Mouse (Mus musculus) T-helper 1 cell (primary cell): ENCODE measurements around the gene Rtbdn.

Experiments used
- in situ Hi-C: fragments of 300-600 bp; cut with MboI, MseI; formaldehyde crosslinking; loops from one replicate; pipeline ENCODE4 v1.15.1; 2025; ENCODE audit warnings: high pct_unique_total_duplicates

Rtbdn gene

DNA sequence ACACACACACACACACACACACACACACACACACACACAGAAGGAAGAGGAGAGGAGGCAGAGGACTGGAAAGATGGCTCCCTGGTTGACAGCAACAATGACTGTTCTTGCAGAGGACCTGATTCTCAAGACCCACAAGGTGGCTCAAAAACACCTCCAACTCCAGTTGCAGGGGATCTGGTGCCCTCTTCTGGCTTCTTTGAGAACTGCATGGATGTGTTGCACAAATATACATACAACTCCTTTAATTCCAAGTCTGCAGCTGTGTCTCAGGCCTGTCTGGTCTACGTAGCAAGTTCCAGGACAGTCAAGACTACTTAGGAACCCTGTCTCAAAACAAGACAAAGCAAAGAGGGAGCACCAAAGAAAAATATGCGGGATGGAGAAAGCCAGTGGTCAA lies 10.0 kb downstream of the Rtbdn start:
- in situ Hi-C loops, result loop anchor here (10.0 kb wide), 1 partner anchor 48 kb away; no protein-coding TSS in a partner anchor

DNA sequence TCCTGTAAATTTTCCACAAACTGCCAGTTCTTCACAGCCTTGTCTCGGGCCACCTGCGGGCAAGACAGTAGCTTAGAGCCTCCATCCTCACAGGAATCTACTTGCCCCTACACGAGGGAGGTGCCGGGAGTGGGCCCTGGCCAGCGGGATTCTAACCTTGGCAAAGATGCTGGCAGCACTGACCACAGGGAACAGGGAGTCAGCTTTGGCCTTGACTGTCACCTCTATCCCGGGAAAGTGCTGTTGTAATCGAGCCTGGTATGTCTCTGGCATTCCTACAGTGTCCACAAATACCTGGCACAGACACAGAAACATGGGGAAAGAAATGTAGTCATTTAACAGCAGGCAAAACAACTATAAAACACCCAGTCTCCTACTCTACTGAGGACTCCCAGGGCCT lies 13.0 kb downstream of the Rtbdn start:
- in situ Hi-C loops, result loop anchor here (10.0 kb wide), 1 partner anchor 45 kb away; no protein-coding TSS in a partner anchor

DNA sequence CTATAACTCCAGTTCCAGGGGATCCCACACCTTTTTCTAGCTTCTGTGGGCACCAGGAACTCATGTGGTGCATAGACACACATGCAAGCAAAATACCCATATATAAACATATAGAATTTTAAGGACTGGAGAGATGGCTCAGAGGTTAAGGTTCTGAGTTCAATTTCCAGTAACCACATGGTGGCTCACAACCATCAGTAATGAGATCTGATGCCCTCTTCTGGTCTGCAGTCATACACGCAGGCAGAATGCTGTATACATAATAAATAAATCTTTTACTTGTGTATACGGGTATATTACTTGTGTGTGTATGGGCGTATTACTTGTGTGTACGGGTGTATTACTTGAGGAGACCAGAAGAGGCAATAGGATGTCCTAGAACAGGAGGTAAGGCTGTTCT lies 17.2 kb downstream of the Rtbdn start:
- in situ Hi-C loops, result no loop called here

DNA sequence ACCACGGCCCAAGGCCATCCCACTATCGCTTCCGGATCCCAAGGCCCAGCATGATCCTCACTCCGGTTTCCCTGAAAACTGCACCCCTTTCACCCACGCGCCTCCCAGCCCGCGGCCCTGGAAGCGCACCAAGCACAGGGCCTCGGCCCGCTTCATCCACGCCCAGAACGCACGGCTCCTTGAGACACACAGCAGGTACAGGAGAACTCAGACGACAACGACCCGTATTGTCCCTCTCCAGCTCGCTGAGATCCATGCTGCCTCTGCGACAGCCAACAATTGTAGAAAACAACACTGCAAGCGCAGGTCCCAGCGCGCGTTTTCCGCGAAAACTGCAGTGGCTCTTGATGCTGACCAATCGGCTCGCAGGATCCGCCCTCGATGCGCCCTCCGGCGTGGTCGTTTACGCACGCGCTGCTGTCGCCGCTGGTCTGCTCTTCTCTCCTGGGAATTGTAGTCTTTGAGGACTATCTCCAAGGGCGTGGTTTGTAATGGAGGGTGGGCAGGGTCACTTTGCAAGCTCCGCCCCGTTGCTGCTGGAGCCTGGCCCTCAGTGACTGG lies 19.0 kb downstream of the Rtbdn start:
- in situ Hi-C loops, result no loop called here

DNA sequence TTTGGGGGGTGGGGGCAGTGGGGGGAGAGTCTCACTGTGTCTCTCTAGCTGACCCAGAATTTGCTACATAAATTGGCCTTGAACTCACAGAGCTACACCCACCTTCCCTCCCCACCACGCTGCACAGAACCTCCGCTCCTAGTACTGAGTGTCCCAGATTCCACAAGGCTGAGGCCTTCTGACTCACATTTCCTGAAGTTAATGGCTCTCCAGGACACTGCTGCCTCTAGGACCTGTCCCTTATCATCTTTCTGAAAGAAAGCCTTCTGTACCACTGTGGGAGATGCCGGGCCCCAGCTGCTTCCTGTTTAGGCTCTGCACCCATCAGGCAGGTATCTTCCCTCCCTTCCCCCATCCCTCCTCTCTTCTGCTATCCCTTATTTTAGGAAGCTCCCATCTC lies 19.8 kb downstream of the Rtbdn start:
- in situ Hi-C loops, result no loop called here

DNA sequence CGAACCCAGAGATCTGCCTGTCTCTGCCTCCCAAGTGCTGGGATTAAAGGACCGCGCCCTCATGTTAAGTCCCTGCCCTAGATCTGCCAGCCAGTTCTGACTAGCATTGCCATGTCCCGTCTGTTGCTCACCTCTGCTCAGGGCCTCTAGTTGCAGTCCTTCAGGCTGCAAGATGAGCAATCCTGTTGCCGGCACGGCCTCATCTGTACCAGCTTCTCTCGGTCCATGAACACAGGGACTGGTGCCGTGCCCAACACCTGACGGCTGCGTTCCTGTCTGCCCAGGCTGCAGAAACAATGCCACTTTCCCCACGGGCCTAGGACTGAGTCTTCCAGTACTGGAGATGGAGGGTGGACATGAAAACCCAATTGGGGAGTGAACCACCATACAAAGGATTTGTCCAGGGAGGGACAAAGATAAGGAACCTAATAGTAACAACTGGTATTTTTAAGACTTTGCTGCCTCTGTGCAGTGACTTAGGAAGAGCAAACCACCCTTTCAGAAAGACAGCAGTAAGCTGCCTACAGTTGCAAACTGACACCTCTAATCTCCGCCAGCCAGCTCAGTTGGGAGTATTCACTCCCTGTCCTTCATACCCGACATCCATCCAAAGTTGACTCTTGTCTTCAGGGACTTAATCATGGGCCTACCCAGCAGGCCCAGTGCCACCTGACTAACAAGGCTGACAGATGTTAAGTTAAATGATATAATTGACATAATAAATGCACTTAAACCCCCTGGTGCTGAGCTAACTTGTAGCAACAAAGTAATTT lies 20.9 kb downstream of the Rtbdn start:
- in situ Hi-C loops, result no loop called here

DNA sequence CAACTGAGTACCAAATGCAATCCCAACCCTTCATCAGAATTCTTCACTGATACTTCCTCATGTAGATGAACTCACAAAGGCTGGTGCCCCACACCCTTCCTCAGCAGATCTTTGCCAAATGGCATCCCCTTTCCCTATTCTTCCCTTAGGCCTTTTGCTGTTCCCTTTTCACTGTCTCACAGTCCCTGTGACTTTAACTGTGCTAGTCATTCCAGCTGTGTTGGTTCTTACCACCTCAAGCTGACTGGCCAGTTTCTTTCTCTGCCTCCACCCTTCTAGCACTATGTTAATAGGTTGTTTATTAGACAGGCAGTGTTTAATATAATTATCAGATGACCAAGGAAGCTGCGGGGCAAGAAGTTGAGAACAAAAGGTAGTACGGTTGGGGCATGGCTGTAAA lies 21.9 kb downstream of the Rtbdn start:
- in situ Hi-C loops, result no loop called here

DNA sequence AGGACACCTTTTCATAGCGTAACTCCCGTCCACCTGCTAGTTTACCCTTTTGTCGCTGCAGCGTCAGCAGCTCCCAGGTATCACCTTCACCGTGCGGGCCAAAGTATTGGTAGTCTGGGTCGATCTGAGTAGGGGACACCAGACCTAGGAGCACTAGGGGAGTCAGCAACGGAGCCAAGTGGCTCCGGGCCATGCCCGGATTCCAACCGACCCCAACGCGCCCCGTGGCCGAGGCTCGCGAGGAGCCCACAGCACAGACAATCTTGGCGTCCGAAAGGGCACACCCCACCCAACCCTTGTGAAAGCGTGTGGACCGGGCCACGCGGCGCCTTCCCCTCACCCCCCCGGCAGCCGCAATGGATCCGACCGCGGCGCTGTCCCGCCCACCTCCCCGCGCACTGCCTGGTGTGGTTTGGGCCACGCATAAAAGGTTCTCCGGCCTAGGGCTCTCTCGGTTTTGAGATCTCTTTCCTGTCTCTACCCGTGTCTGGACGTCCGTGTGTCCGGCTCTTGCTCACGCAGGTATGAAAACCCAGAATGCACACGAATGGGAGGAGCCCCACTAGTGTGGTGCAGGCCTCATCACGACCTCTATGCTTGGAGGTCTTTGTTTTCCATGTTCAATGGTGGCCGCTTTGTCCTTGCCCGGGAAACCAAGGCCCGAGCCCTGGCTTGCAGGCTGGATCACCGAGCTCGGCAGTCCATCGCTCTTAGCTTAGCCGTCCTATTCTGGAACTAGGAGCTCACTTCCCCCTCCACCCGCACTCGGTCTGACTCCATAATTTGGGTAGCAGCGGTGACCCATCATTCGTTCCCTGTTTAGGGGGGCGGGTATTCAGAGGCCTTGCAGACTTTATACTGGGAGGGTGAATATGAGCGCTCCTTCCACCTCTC lies 22.7 kb downstream of the Rtbdn start, which contains the start of the genes Gm49661, Prdx2 and Rnaseh2a:
Gene Gm49661, minus strand, starts transcription at position 193 of the 894 bp plus-strand sequence.
Gene Prdx2, plus strand, starts transcription at position 347 of the 894 bp plus-strand sequence.
Gene Rnaseh2a, minus strand, starts transcription at position 527 of the 894 bp plus-strand sequence.
- in situ Hi-C loops, result no loop called here

DNA sequence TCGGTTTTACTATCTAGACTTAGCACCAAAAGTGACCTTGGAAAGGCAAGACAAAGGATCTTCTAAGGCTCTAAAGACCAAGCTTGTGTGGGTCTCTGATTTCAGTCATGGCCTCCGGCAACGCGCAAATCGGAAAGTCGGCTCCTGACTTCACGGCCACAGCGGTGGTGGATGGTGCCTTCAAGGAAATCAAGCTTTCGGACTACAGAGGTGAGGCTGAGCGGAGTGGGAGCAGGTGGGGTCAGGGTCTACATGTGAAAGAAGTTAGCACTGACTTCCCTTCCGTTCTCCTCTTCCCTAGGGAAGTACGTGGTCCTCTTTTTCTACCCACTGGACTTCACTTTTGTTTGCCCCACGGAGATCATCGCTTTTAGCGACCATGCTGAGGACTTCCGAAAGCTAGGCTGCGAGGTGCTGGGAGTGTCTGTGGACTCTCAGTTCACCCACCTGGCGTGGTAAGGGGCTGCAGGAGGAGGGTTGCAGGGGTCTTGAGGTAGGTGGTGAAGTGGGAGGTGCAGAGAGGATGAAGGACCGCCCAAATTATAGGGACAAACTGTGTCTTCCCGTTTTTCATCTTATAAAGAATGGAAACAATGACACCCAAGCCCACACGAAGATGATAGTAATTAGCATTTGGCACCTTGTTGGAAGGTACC lies 23.5 kb downstream of the Rtbdn start:
- in situ Hi-C loops, result no loop called here

DNA sequence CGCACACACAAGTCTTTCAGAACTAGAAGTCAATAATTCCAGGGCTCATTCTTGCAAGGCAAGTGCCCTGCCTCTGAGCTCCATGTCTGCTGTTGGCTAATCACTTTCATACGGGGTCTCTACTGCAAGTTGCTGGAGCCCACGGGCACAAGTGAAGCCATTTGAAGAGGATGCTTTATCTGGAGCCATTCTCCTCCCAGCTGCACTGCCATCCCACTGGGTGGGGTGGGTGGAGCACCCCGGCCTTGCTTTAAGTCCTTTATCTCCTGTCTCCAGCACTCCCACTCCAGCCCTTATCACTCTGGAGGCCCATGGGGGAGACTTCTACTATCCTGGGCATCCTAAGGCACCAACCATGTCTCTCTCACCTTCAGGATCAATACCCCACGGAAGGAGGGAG lies 24.1 kb downstream of the Rtbdn start:
- in situ Hi-C loops, result no loop called here

DNA sequence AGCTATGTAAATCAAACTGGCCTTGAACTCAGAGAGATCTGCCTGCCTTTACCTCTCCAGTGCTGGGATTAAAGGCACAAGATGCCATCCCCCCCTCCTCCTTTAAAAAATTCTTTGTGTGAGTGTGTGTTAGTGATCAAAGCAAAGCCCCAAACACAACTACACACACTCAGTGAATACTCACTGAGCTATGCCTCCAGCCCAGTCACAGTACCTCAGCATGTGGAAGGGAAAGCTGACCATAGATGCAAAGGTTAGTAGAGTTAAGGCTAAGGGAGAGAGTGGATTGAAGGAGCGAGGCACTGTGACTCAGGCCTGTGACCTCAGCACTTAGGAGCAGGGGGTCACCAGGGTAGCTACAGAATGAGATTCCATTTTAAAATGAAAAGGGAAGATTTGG lies 26.3 kb downstream of the Rtbdn start:
- in situ Hi-C loops, result no loop called here

DNA sequence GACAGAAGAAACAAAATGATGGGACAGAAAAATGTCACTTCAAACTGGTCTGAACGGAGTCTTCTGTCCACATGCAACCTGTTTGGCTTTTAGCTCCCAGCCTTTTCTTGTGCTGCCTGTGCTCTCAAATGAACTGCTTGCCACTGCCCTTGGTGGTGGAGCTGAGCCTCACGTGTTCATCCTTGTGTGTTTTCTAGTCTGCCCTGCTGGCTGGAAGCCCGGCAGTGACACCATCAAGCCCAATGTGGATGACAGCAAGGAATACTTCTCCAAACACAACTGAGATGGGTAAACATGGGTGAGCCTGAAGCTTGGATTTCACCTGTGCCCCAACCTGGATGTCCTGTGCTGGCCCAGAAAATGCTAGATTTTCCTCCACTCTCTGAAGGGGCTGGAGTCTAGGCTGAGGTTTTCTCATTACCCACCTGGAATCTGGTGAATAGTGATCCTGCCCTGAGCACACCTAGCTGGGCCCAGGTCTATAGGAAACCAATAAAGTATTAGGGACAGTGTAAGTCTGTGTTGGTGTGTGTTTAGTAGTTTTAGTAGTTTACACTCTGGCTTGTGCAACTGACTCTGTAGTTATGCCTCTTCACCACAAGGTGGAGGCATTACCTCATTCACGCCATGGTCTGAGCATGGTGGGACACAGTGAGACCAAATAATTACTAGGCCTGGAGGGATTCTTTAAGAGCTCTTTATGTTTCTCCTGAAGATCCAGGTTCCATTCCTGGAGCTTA lies 27.2 kb downstream of the Rtbdn start:
- in situ Hi-C loops, result no loop called here

DNA sequence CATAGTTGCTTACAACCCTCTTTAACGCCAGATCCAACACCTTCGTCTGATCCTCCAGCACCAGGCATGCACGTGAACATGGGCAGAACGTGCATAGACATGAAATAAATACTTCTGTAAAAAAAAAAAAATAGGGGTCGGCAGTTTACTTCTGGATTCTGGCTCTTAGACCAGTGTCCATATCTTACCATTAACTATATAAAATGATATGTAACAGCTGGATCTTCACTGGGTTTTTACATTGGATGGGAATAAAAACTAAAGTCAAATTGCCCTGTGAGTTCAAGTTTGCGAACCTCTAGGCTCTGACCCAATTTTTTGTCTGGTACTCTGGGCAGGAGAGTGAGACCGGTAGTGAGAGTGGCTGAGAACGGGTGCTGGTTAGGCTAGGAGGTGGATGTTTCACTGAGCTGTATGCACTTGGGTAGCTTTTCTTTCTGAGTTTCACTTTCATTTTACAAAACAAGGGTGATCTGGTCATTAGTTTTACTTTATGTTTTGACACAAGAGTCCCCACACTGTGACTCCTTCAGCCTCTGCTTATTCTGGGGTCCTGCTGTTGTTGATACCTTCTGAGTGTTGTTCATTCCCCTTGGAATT lies 27.9 kb downstream of the Rtbdn start:
- in situ Hi-C loops, result loop anchor here (5.0 kb wide), 1 partner anchor 53 kb away; the partner anchor contains the start of genes Asna1 and Trir

DNA sequence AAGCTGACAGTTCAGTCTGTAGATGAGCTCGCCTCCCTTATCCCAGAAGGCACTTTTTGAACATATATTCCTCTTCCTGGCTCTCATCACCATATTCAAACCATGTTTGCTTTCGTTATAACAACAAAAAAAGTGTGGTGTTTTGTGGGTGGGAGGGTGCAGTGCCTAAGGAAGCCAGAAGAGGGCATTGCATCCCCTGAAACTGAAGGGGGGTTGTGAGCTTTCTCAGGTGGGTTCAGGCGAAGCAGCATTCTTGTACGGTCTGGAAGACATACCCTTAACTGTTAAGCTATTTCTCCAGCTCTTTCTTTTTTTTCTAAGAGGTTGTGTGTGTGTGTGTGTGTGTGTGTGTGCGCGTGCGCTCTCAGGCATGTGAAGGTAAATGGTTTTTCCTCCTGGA lies 28.6 kb downstream of the Rtbdn start:
- in situ Hi-C loops, result loop anchor here (5.0 kb wide), 1 partner anchor 52 kb away; the partner anchor contains the start of genes Asna1 and Trir

DNA sequence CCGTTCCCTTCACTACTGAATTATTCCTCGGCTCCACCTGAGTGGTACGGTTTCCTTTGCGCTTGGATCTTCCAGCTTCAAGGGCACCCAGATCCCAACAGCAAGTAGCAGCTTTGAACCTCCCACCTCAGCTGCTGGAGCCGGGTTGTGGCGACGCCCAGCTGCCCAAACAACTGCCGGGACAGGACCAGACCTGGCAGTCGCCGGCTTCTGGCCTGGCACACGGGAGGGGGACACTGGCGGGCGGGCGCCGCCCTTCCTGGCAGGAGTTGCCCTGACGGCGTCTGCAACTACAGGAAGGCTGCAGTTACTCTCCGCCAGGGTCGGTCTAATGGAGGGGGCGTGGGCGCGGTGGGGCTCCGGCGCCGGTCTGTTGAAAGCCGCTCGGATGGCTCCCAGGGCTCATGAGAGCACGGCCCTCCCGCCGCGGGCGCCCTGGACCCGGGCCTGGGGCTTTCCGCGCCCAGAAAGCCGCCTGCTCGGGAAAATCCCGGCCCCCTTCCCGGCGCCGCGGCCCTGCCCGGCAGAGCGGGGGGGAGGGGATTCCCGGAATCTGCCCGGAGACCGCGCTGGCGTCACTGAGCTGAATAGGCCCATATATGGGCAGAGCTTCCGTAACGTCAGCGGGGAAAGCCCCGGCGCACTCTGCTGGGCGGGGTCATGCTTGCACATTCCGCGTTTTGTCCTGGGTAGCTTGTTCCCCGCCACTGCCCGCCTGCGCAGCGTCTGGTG lies 29.4 kb downstream of the Rtbdn start:
- in situ Hi-C loops, result loop anchor here (5.0 kb wide), 1 partner anchor 51 kb away; the partner anchor contains the start of genes Asna1 and Trir

DNA sequence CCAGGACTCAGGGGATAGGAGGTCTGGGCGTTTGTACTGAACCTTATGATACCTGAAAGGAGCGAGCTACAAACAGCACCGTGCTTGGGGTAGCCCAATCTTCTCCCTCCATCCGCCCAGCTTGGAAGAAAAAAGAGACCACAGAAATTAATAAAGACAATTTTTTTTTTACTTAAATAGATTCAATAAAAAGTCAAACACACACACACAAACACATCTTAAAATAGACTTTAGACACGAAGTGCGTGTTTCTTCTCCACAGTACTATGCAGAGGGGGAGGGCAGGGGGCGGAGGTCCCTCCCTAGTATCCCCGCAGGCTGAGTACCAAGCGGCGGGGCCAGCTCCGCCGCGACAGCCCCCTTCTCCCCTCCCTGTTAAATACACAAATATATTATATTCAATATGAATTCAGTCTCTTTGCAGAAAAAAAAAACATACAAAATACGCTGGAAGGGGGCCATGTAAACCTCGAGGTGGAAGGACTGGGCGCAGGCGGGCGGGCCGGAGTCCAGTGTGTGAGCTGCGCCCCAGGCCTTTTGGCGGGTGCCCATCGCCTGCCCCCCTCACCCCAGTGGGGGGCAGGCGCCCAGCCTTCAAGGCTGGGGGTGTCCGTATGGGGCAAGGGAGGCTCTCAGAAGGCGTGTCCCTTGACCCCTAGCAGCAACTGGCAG lies 30.1 kb downstream of the Rtbdn start:
- in situ Hi-C loops, result loop anchor here (5.0 kb wide), 1 partner anchor 50 kb away; the partner anchor contains the start of genes Asna1 and Trir

DNA sequence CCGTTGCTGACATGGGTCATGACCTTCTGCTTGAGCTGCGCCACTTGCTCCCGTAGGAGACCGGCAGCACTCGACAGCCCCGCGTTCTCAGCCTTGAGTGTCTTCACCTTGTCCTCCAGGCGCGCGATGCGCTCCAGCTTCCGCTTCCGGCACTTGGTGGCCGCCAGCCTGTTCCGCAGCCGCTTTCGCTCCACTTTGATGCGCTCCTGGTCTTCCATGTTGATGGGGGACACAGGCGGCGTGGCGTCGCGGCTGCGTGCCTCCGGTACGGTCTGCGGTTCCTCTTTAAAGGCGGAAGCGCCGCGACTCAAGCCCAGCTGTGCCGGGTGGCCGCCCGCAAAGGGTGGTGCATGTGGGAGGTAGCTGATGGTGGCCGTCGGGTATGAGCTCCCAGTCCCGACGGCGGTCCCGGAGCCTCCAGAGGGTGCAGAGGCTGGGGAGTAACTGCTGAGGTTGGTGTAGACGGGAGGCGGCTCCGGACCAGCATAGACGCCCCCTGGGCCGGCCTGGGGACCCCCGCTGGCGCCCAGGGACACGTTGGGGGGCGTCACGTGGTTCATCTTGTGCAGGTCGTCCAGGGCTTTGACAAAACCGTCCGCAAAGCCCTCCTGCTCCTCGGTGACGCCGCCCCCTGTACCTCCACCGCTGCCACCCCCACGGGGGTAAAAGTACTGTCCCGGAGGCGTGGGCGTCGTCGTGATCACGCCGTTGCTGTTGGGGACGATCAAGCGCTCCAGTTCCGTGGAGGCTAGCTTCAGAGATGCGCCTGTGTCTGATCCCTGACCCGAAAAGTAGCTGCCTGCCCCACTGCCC lies 30.9 kb downstream of the Rtbdn start:
- in situ Hi-C loops, result loop anchor here (5.0 kb wide), 1 partner anchor 50 kb away; the partner anchor contains the start of genes Asna1 and Trir
